Mouse (Mus musculus): ENCODE data around the gene Gm47985. TPM values are rescaled to one million over a fixed set of nuclear protein-coding genes. Genes with fewer than 3 reads are reported as not detected.

The Gm47985 gene
- not detected for total RNA-seq (2023)

DNA sequence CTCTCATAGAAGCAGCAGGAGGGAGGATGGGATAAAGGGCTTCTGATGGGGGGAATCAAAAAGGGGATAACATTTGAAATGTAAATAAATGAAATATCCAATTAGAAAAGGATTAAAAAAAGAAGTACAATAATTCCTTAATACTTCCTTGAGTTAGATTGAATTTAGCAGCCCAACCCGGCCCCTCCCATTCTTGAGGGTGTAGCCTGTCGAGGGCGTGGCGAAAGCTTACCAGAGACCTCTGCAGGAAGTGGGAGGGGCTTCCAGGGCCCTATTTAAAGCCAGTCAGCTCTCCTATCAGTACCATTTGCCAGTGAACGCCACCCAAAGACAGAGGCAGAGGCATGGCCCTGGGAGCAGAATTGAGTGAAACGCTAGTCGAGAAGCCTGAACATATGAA is at the start of gene Gm47985:
TSS of gene Gm47985 (plus strand) at position 272 of the 400 bp plus-strand sequence.

DNA sequence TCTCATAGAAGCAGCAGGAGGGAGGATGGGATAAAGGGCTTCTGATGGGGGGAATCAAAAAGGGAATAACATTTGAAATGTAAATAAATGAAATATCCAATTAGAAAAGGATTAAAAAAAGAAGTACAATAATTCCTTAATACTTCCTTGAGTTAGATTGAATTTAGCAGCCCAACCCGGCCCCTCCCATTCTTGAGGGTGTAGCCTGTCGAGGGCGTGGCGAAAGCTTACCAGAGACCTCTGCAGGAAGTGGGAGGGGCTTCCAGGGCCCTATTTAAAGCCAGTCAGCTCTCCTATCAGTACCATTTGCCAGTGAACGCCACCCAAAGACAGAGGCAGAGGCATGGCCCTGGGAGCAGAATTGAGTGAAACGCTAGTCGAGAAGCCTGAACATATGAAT is 9.7 kb downstream of the Gm47985 start, which contains the start of gene Gm8947:
TSS of gene Gm8947 (plus strand) at position 302 of the 400 bp plus-strand sequence.

DNA sequence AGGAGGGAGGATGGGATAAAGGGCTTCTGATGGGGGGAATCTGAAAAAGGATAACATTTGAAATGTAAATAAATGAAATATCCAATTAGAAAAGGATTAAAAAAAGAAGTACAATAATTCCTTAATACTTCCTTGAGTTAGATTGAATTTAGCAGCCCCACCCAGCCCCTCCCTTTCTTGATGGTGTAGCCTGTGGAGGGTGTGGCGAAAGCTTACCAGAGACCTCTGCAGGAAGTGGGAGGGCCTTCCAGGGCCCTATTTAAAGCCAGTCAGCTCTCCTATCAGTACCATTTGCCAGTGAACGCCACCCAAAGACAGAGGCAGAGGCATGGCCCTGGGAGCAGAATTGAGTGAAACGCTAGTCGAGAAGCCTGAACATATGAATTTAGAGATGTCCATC is 15.8 kb downstream of the Gm47985 start, which contains the start of gene Gm47995:
TSS of gene Gm47995 (plus strand) at position 329 of the 400 bp plus-strand sequence.

DNA sequence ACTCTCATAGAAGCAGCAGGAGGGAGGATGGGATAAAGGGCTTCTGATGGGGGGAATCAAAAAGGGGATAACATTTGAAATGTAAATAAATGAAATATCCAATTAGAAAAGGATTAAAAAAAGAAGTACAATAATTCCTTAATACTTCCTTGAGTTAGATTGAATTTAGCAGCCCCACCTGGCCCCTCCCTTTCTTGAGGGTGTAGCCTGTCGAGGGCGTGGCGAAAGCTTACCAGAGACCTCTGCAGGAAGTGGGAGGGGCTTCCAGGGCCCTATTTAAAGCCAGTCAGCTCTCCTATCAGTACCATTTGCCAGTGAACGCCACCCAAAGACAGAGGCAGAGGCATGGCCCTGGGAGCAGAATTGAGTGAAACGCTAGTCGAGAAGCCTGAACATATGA is 21.5 kb downstream of the Gm47985 start, which contains the start of gene 3110040M04Rik:
TSS of gene 3110040M04Rik (plus strand) at position 304 of the 400 bp plus-strand sequence.

DNA sequence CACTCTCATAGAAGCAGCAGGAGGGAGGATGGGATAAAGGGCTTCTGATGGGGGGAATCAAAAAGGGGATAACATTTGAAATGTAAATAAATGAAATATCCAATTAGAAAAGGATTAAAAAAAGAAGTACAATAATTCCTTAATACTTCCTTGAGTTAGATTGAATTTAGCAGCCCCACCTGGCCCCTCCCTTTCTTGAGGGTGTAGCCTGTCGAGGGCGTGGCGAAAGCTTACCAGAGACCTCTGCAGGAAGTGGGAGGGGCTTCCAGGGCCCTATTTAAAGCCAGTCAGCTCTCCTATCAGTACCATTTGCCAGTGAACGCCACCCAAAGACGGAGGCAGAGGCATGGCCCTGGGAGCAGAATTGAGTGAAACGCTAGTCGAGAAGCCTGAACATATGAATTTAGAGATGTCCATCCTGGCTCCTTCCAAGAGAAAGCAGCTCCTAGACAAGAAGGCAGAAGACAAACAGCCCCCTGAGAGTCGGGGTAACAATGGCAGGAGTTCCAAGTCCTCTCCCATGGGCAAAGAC is 27.6 kb downstream of the Gm47985 start, which contains the start of gene Gm47996:
TSS of gene Gm47996 (plus strand) at position 308 of the 532 bp plus-strand sequence.

Other genes starting within 250 kb of the Gm47985 start
- 0.21 TPM for gene Hmcn1, start 189.1 kb upstream of the Gm47985 start, total RNA-seq (2023)
- gene Gm8947, start 9.8 kb downstream of the Gm47985 start, total RNA-seq (2023), result not detected
- gene Gm47995, start 15.9 kb downstream of the Gm47985 start, total RNA-seq (2023), result 0.88 TPM
- gene 3110040M04Rik, start 21.6 kb downstream of the Gm47985 start, total RNA-seq (2023), result not detected
- not detected for gene Gm47996, start 27.6 kb downstream of the Gm47985 start, total RNA-seq (2023)
- gene Ivns1abp, start 161.9 kb downstream of the Gm47985 start, total RNA-seq (2023), result 217 TPM
- 51.6 TPM for gene Swt1, start 245.9 kb downstream of the Gm47985 start, total RNA-seq (2023)
- 25.4 TPM for gene Trmt1l, start 246.0 kb downstream of the Gm47985 start, total RNA-seq (2023)

Measured in CD4-positive naive resting alpha-beta T cell, adult 76 days (primary cell).